In the genomic region with DNA sequence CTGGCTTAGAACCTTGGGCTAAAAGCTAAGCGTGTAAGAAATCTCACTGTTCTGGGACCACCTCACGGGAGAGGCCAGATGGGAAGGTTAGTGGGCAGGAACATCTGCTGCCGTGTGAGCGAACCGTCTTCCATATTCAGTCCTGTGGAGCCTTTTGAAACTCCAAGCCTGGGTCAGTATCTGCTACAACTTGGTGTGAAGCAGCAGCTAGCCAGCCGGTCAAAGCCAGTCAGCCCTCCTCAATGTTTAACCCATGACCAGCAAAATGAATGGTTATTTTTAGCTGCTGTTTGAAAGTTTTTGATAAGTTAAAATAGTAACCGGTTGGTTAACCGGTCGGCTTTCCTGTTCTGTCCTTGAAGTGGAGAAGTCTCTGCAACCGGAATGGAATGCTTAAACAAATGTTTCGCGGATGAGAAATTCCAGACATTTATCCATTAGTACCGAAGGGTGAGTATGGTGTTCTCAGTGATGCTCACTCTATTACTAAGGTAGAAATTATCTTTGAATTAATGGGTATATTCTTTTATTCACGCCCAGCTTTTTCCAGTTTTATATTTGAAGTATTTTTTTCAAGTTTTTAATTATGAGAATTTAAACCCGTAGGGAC, we compare ENCODE assay signal across 22 mouse cellular contexts. TPM values are rescaled to one million over a fixed set of nuclear protein-coding genes. Genes with fewer than 3 reads are reported as not detected.
DNase-seq lines count a peak whose midpoint lies in the region; ATAC-seq lines count a peak whose summit lies in the region.
"Had no signal": no experiment of that assay in that cellular context is flagged by ENCODE, and none has a peak within 500 bp of the region (broad histone marks: within the 10 kb centered on the region; RNA-seq: fewer than 3 reads in every experiment).

No protein-coding gene starts in this region.

- H3K36me3 ChIP-seq in heart, embryonic 11.5 days (ENCODE audit: control insufficient read depth, insufficient read depth, low read length) = no peaks in the 10 kb centered on the region
- H3K36me3 ChIP-seq in lung, embryonic 15.5 days = peaks cover 8% of the 10 kb centered on the region
- H3K36me3 ChIP-seq in kidney, embryonic 15.5 days = peaks cover 23% of the 10 kb centered on the region
- no peaks in the 10 kb centered on the region for H3K36me3 ChIP-seq in stomach, embryonic 16.5 days (ENCODE audit: control insufficient read depth, insufficient read depth, low read length)
- H3K36me3 ChIP-seq: hindbrain, embryonic 15.5 days had no signal

- no peak overlapping the region for H3K4me2 ChIP-seq in heart, embryonic 11.5 days
- no peak overlapping the region; the same call in 1 of the 2 replicates for H3K4me2 ChIP-seq in lung, embryonic 15.5 days
- H3K4me2 ChIP-seq in kidney, embryonic 15.5 days = no peak overlapping the region
- no peak overlapping the region for H3K4me2 ChIP-seq in stomach, embryonic 16.5 days (ENCODE audit: low read depth, low read length)
- H3K4me2 ChIP-seq: hindbrain, embryonic 15.5 days; neural tube, embryonic 13.5 days had no signal

- intact Hi-C loops in heart, postnatal 36 days (cut with DNase I) = no loop called here

- H3K4me1 ChIP-seq in heart, embryonic 11.5 days (ENCODE audit: control insufficient read depth, insufficient read depth, low read length) = no peaks in the 10 kb centered on the region
- peaks cover 11% of the 10 kb centered on the region for H3K4me1 ChIP-seq in lung, embryonic 15.5 days
- H3K4me1 ChIP-seq in kidney, embryonic 15.5 days = 0 out of 2 replicates have a peak, but pooled peaks cover 5% of the 10 kb centered on the region
- 0 out of 2 replicates have a peak, but pooled peaks cover 4% of the 10 kb centered on the region for H3K4me1 ChIP-seq in stomach, embryonic 16.5 days (ENCODE audit: control insufficient read depth, insufficient read depth, low read length)
- H3K4me1 ChIP-seq: hindbrain, embryonic 15.5 days; neural tube, embryonic 13.5 days had no signal

- no peak overlapping the region for H3K4me3 ChIP-seq in heart, embryonic 11.5 days (ENCODE audit: low read depth, low read length)
- no peak overlapping the region for H3K4me3 ChIP-seq in lung, embryonic 15.5 days
- H3K4me3 ChIP-seq in kidney, embryonic 15.5 days (replicated peaks) = no peak overlapping the region
- no peak overlapping the region for H3K4me3 ChIP-seq in stomach, embryonic 16.5 days (replicated peaks; ENCODE audit: low read length)
- H3K4me3 ChIP-seq: hindbrain, embryonic 15.5 days; neural tube, embryonic 13.5 days had no signal

- no peak for DNase-seq in heart, postnatal 36 days
- no peak for DNase-seq in lung, adult 18-20 months
- no peak for DNase-seq in thymus, postnatal 14 days
- DNase-seq in embryo, embryonic 9.5 days (ENCODE audit: extremely low spot score) = no peak
- DNase-seq: adrenal gland, postnatal 25 days; forebrain, postnatal 0 days; gastrocnemius, postnatal 10 days; lung, postnatal 36 days; right cerebral cortex, adult 18-20 months; thymus, adult 2 months had no signal

- ATAC-seq in heart, embryonic 11.5 days (replicated peaks; ENCODE audit: insufficient number of reproducible peaks, low FRiP score, low TSS enrichment) = no peak
- no peak for ATAC-seq in lung, embryonic 15.5 days (ENCODE audit: borderline replicate concordance, extremely low read depth, low FRiP score, low TSS enrichment)
- ATAC-seq in kidney, embryonic 15.5 days (replicated peaks; ENCODE audit: low FRiP score) = 0 out of 2 replicates have a peak, but pooled peaks have one; percentile 20
- ATAC-seq in stomach, embryonic 16.5 days (ENCODE audit: insufficient read depth, low FRiP score) = no peak
- ATAC-seq: forebrain, postnatal 0 days; midbrain, embryonic 16.5 days had no signal

- 64% methylated on average over 15 of the region's 15 CpGs for whole genome bisulfite sequencing in heart, embryonic 11.5 days (ENCODE audit: insufficient replicate concordance)
- 53% methylated on average over 15 of the region's 15 CpGs for WGBS in lung, embryonic 15.5 days
- WGBS in kidney, embryonic 15.5 days = 71% methylated on average over 15 of the region's 15 CpGs
- WGBS in stomach, embryonic 16.5 days = 55% methylated on average over 15 of the region's 15 CpGs

- no peaks in the 10 kb centered on the region for H3K9me3 ChIP-seq in heart, embryonic 11.5 days (replicated peaks; ENCODE audit: control insufficient read depth, low read length)
- H3K9me3 ChIP-seq in lung, embryonic 15.5 days = no peaks in the 10 kb centered on the region
- H3K9me3 ChIP-seq in kidney, embryonic 15.5 days (replicated peaks) = no peaks in the 10 kb centered on the region
- no peaks in the 10 kb centered on the region for H3K9me3 ChIP-seq in stomach, embryonic 16.5 days (replicated peaks; ENCODE audit: control insufficient read depth, low read length)
- H3K9me3 ChIP-seq: hindbrain, embryonic 15.5 days; neural tube, embryonic 13.5 days had no signal

- peak overlapping the region; percentile 50; the same call in 1 of the 2 replicates for H3K27ac ChIP-seq in heart, embryonic 11.5 days (ENCODE audit: low read depth, low read length)
- peak overlapping the region; percentile 35; the same call in 1 of the 2 replicates for H3K27ac ChIP-seq in lung, embryonic 15.5 days
- peak overlapping the region; percentile 55; the same call in 1 of the 2 replicates for H3K27ac ChIP-seq in kidney, embryonic 15.5 days
- H3K27ac ChIP-seq in stomach, embryonic 16.5 days (ENCODE audit: low read length) = peak overlapping the region; percentile 56
- H3K27ac ChIP-seq: hindbrain, embryonic 15.5 days; neural tube, embryonic 13.5 days had no signal

- no peaks in the 10 kb centered on the region for H3K27me3 ChIP-seq in heart, embryonic 11.5 days (ENCODE audit: control insufficient read depth, insufficient read depth, low read length)
- no peaks in the 10 kb centered on the region for H3K27me3 ChIP-seq in lung, embryonic 15.5 days
- H3K27me3 ChIP-seq in kidney, embryonic 15.5 days = no peaks in the 10 kb centered on the region
- H3K27me3 ChIP-seq in stomach, embryonic 16.5 days (ENCODE audit: control insufficient read depth, insufficient read depth, low read length) = no peaks in the 10 kb centered on the region
- H3K27me3 ChIP-seq: hindbrain, embryonic 15.5 days; neural tube, embryonic 13.5 days had no signal

- H3K9ac ChIP-seq in heart, embryonic 11.5 days (ENCODE audit: low read depth, low read length) = no peak overlapping the region
- H3K9ac ChIP-seq in lung, embryonic 15.5 days = no peak overlapping the region
- no peak overlapping the region for H3K9ac ChIP-seq in kidney, embryonic 15.5 days
- no peak overlapping the region for H3K9ac ChIP-seq in stomach, embryonic 16.5 days (ENCODE audit: low read length)
- H3K9ac ChIP-seq: forebrain, postnatal 0 days; hindbrain, embryonic 15.5 days; neural tube, embryonic 13.5 days had no signal

RNA-seq across cellular contexts. Expression of a gene that starts 10.0 kb away (rescaled TPM):
- not detected in 2 replicates for polyA plus RNA-seq in heart, embryonic 11.5 days (2014; fragmentation: Nextera tagmentation; extraction: Ambion mirVana)
- under 1 TPM in 1 of 2 experiments, not detected in 1; 0.19 TPM for total RNA-seq in heart, postnatal 36 days (2021)
- polyA plus RNA-seq in lung, embryonic 15.5 days (2015; fragmentation: Nextera tagmentation; extraction: Ambion mirVana) = not detected in 2 replicates
- polyA plus RNA-seq in kidney, embryonic 15.5 days (2015; fragmentation: Nextera tagmentation; extraction: Ambion mirVana) = not detected in 2 replicates
- 0.10 TPM in 1 of 2 replicates, not detected in the other for polyA plus RNA-seq in stomach, embryonic 16.5 days (2015; fragmentation: Nextera tagmentation; extraction: Ambion mirVana)
- total RNA-seq: adrenal gland, postnatal 25 days; ES-E14 had no signal
- polyA plus RNA-seq: hindbrain, embryonic 15.5 days; midbrain, embryonic 16.5 days; neural tube, embryonic 13.5 days had no signal

RNA-seq across cellular contexts. Expression of a gene that starts 17.0 kb away (rescaled TPM):
- not detected in 2 replicates for polyA plus RNA-seq in heart, embryonic 11.5 days (2014; fragmentation: Nextera tagmentation; extraction: Ambion mirVana)
- not detected for total RNA-seq in heart, postnatal 36 days (2021)
- polyA plus RNA-seq in lung, embryonic 15.5 days (2015; fragmentation: Nextera tagmentation; extraction: Ambion mirVana) = not detected in 2 replicates
- 0.10 and 0.15 TPM in 2 replicates for polyA plus RNA-seq in kidney, embryonic 15.5 days (2015; fragmentation: Nextera tagmentation; extraction: Ambion mirVana)
- 0.08 TPM in 1 of 2 replicates, not detected in the other for polyA plus RNA-seq in stomach, embryonic 16.5 days (2015; fragmentation: Nextera tagmentation; extraction: Ambion mirVana)
- total RNA-seq: adrenal gland, postnatal 25 days; ES-E14; gastrocnemius, postnatal 10 days; layer of hippocampus, postnatal 14 days; left cerebral cortex, postnatal 36 days had no signal
- polyA plus RNA-seq: hindbrain, embryonic 15.5 days; midbrain, embryonic 16.5 days; neural tube, embryonic 13.5 days; spleen, adult 2 months had no signal

RNA-seq across cellular contexts. Expression of a gene that starts 24.1 kb away (rescaled TPM):
- polyA plus RNA-seq in heart, embryonic 11.5 days (2014; fragmentation: Nextera tagmentation; extraction: Ambion mirVana) = 32.9 and 39.1 TPM in 2 replicates
- total RNA-seq in heart, postnatal 36 days (2021) = 10 to 100 TPM; 64.7 to 66.9 TPM
- 65.0 and 69.6 TPM in 2 replicates for polyA plus RNA-seq in lung, embryonic 15.5 days (2015; fragmentation: Nextera tagmentation; extraction: Ambion mirVana)
- polyA plus RNA-seq in kidney, embryonic 15.5 days (2015; fragmentation: Nextera tagmentation; extraction: Ambion mirVana) = 66.7 and 75.0 TPM in 2 replicates
- 65.9 and 70.1 TPM in 2 replicates for polyA plus RNA-seq in stomach, embryonic 16.5 days (2015; fragmentation: Nextera tagmentation; extraction: Ambion mirVana)

RNA-seq across cellular contexts. Expression of a gene that starts 36.5 kb away (rescaled TPM):
- not detected in 2 replicates for polyA plus RNA-seq in heart, embryonic 11.5 days (2014; fragmentation: Nextera tagmentation; extraction: Ambion mirVana)
- total RNA-seq in heart, postnatal 36 days (2021) = not detected
- polyA plus RNA-seq in lung, embryonic 15.5 days (2015; fragmentation: Nextera tagmentation; extraction: Ambion mirVana) = not detected in 2 replicates
- polyA plus RNA-seq in kidney, embryonic 15.5 days (2015; fragmentation: Nextera tagmentation; extraction: Ambion mirVana) = not detected in 2 replicates
- not detected in 2 replicates for polyA plus RNA-seq in stomach, embryonic 16.5 days (2015; fragmentation: Nextera tagmentation; extraction: Ambion mirVana)
- total RNA-seq: adrenal gland, postnatal 25 days; ES-E14; gastrocnemius, postnatal 10 days; layer of hippocampus, postnatal 14 days; left cerebral cortex, postnatal 36 days had no signal
- polyA plus RNA-seq: cortical plate, adult 2 months; forebrain, postnatal 0 days; hindbrain, embryonic 15.5 days; midbrain, embryonic 16.5 days; neural tube, embryonic 13.5 days; spleen, adult 2 months; thymus, adult 2 months had no signal

RNA-seq across cellular contexts. Expression of a gene that starts 54.5 kb away (rescaled TPM):
- not detected in 2 replicates for polyA plus RNA-seq in heart, embryonic 11.5 days (2014; fragmentation: Nextera tagmentation; extraction: Ambion mirVana)
- total RNA-seq in heart, postnatal 36 days (2021) = not detected
- not detected in 2 replicates for polyA plus RNA-seq in lung, embryonic 15.5 days (2015; fragmentation: Nextera tagmentation; extraction: Ambion mirVana)
- polyA plus RNA-seq in kidney, embryonic 15.5 days (2015; fragmentation: Nextera tagmentation; extraction: Ambion mirVana) = not detected in 2 replicates
- not detected in 2 replicates for polyA plus RNA-seq in stomach, embryonic 16.5 days (2015; fragmentation: Nextera tagmentation; extraction: Ambion mirVana)
- total RNA-seq: adrenal gland, postnatal 25 days; ES-E14; forebrain, postnatal 0 days; gastrocnemius, postnatal 10 days; layer of hippocampus, postnatal 14 days; left cerebral cortex, postnatal 36 days had no signal
- polyA plus RNA-seq: cortical plate, adult 2 months; forebrain, postnatal 0 days; hindbrain, embryonic 15.5 days; midbrain, embryonic 16.5 days; neural tube, embryonic 13.5 days; spleen, adult 2 months; thymus, adult 2 months had no signal
